Mouse (Mus musculus) liver, adult (tissue): ENCODE measurements around the gene Gm3285.

Source experiments
- GATA4 ChIP-seq: IDR thresholded peaks from 2 replicates; pipeline ENCODE4 v1.6.1; 2014; ENCODE audit warnings: mild to moderate bottlenecking, low read length; ENCODE audit not compliant: insufficient replicate concordance

The Gm3285 gene

DNA sequence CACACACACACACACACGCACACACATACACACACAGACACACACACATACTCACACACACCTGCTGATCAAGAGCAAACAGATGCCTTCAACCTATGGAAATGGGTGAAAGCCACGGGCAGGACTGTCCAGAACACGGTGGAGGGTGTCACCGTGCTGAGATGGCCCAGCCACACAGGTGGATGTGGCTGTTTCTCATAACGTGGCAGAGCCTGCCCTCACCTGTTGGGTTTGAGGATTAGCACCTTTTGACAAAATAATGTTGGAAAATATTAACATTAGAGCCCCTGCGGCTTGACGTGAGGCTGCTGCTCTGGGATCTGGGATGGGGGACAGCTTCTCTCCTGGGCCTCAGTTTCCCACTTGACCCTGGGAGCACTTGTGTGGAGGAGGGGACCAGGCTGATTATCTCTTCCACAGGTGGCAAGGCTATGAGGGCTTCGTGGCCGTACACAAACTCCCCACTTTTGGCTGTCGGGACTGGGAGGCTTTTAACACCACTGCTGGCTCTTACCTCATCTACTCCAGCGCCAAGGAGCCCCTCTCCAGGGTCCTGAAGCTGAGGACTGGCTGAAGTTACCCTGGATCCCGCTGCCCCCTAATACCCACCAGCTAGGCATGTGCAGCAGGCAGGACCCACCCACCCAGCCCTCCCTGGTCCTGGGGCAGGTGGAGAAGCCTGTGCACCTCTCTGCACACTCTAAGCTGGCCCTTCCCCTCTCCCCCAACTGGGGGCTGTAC is 24.4 kb downstream of the Gm3285 start:
- no peak for TF ChIP-seq GATA4

DNA sequence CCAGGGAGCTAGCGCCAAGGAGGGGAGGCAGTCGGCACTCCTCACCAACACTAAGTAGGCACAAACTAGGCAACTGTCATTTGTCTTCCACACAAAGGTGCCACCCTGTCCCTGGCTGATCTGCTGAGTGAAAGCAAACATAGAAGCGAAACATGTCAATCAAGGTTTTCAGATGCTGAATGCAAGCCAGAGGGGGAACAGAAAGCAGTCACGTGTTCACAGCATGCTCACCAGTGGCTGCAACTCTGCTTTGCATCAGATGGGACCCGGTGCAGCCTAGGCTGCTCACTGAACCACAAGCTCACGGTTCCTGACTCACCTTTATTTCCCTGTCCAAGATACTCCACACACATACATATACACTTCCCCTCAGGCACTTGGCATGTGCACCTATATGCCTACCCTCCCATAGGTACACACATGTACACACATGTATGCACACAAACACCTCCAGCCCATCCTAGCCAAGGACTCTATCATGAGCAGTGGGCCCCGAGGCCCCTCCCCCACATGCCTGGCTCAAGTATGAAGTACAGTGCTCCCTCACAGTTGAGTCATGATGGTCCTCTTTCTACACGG is 29.3 kb downstream of the Gm3285 start:
- TF ChIP-seq GATA4: no peak

DNA sequence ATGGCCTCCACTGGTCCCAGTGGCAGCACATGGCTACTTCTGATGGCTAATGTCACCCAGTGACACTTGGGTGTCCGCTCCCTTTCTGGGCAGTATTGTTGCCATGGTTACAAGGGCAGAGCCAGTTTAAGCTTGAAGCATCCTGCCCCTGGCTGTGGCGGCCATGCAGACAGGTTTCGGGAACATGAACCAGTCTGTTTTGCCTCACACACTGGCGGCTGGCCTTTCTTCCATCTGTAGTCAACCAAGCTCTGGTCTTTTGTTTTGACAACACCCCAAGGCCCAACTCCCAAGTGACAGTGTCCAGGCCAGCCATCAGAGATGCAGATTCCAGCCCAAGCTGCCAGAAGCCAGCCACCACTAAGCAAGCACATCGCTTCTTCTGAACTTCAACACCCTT is 33.8 kb downstream of the Gm3285 start:
- TF ChIP-seq GATA4: no peak

DNA sequence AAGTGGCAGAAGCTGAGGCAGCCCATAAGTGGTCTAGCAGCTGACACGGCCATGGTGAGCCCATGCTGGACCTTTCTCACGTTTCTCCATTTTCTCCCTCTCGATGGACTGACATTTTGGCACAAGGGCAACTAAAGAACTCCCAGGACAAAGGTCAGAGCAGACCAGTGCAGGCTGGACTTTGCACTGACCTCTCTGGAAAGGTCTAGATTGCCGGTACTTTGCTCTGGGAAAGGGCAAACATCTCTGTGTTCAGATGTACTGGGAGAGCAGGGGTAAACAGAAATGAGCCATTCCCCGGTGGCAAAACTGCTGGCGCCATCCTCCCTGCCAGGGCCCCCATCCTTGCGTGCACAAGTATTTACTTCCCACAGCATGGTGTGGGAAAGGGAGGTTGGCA is 38.4 kb downstream of the Gm3285 start:
- TF ChIP-seq GATA4: no peak

DNA sequence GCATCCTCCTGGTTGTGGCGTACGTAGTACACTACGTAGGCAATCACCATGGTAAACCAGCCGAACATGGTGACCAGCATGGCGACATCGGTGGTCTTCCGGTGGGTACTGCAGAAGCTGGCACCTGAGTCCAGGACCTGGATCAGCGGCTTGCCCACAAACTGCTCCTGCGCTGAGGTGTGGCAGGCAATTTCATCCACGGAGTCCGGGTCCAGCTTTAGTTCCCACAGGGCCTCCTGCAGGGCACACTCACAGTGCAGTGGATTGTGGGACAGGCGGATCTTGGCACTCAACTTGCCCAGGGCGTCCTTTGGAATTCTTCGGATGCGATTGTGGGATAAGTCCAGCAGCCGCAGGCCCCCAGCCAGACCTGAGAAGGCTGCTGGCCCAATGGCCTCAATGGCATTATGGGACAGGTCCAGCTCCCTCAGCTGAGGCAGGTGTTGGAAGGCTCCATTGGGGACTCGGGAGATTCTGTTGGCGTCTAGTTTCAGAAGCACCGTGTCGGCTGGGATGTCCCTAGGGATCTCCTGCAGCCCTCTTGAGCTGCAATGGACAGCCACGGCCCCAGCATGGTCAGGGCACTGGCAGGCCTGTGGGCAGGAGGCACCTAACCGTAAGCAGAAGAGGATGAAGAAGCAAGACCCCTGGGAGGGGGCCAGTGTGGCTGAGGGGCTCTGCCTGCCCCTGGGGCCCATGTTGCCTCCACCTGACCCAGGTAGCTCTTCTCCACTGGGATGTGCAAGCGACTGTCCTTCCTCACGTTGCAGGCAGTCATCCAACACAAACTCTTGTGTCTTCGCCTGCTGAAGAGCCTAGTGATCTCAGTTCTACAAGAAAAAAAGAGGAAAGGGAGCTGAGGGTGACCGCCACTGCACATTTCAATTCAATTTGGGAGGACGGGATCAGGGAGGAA is 39.4 kb downstream of the Gm3285 start:
- no peak for TF ChIP-seq GATA4

DNA sequence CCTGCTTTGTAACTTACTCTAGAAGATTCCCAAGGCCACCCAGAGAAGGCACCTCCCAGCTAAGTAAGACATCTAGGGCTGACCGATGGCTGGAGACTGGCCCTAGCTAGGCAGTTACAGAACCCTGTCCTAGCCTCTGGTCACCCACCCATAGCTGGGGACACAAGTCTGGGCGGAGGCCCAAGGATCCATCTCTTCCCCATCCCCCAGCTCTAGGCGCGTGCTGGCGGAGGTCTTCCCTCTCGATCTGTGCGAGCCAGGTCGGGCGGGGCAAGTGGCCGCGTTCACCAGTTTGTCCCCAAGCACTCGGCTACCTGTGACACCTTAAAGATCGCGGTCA is 40.1 kb downstream of the Gm3285 start:
- TF ChIP-seq GATA4: no peak

DNA sequence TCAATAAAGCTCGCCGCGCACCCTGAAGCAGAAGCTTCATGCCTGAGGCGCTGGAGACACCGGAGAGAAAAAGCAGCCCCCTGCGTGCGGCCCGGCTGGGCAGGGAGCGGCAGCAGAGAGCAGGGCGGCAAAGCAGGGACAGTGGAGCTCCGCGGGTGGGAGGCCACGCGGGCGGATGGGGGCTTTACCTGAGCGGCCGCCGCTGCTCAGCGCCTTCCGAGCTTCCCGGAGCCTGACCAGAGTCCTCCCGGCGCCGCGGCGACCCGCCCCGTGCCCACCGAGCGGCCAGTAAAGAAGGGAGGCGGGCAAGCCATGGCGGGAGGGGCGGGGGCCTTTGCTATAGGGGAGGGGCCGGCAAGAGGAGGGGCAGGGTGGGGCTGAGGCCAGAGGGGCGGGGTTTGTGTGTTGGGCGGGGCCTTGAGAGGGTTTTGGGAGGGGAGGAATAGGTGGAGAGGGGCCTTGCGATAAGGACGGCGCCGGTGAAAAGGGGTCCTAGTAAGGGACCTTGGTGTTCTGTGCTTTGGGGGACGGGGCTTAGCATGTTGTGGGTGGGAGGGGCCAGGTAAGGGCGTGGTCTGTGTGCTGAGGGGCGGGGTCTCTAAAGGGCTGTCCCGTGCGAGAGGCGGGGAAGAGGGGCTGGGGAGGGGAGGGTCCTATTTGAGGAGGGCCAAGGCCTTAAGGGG is 40.6 kb downstream of the Gm3285 start, which contains the start of gene Lrrc3:
Gene Lrrc3, minus strand, starts transcription at position 326 of the 683 bp plus-strand sequence.
- no peak for TF ChIP-seq GATA4

DNA sequence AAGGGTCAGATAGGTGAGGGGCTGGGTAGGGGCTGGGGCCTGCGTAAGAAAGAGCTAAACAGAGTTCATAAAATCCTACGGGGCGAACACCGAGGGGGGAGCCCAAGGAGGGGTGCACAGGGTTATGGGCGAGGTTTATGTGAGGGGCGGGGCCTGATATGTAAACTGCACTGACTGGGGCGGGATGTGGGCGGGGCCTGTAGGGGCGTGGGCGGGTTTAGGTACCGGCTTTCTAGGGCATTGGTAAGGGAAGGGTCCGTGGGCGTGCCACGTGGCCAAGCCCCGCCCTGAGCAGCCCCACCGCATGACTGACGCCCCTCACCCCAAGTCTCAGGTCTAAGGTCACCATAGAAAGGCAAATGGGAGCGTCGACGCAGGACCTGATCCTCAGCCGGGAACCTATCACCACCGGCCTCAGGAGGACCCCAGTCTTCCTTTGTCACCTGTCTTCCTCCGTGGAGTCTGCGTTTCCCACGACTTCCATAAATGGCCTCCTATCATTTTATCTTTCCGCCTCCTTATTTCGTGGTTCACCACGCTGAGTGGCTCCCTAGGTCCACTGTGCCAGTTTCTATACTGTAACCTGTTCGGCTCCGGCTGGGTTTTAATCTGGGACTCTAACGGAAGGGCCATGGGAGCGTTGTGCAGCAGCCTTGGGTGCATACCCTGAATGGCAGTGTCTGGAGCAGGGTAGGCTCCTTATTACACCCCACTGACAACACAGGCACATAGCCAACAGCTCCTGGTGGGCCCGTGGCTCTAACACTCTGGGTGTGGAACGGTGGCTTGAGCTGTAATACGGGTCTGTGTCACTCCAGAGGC is 41.3 kb downstream of the Gm3285 start:
- TF ChIP-seq GATA4: no peak
